Mouse (Mus musculus): Measurements from ENCODE around the gene Rp2.

DNA sequence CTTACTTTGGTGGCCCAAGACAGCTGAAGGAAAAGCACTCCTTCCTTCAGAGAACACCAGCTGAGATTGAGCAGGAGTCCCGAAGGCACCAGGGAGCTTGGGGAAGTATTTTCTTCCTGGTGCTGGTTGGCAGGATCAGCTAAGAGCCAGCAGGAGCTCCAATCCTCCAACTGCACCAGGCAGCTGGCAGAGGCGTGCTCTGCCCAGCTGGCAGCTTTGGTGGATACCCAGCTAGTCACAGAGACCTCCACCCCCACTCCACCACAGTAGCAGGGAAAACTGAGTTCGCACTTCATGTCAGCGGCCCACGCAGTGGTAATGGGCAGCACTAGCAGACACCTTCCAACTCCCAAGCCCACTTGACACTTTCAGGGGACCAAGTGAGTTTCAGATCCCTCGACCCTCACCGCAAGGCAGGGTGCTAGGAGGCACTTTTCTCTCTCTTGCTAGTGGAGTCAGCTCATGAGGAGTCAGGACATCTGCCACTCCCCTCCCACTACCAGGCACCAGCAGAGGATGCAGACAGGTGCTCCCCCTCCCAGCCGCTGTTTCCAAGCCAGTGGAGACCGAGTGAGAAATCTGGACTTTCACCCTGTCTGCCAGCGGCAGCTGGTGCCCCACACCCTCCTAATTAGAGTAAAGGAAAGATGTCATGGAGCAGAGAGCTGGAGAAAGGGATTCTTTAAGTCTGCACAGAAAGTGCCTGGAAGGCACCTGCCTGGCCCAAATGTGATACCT lies 50.8 kb downstream of the Rp2 start:
- no peak for TF ChIP-seq POLR2A (IDR thresholded peaks at IDR 0.05; ENCODE audit: extremely low read depth, insufficient read depth, low read length)
- TF ChIP-seq CTCF (IDR thresholded peaks at IDR 0.05; ENCODE audit: low read depth, low read length) = no peak
